Mouse (Mus musculus): Measurements from ENCODE around the gene Hmgb4.

Hmgb4 gene

GRCm38 (mm10) chr4:128260907-128261560, at the start of gene Hmgb4:
Gene Hmgb4 (minus strand): TSS chr4:128260957.
- no peak for DNase-seq (ENCODE audit: low read depth, low spot score)

GRCm38 (mm10) chr4:128306011-128306410, 45.3 kb upstream of the Hmgb4 start:
- no peak for DNase-seq (ENCODE audit: low read depth, low spot score)

GRCm38 (mm10) chr4:128304049-128304448, 43.3 kb upstream of the Hmgb4 start:
- no peak for DNase-seq (ENCODE audit: low read depth, low spot score)

- no peak for DNase-seq (ENCODE audit: low read depth, low spot score)
These were observed 27.3 kb upstream of the Hmgb4 start for GRCm38 (mm10) chr4:128288095-128288494.

GRCm38 (mm10) chr4:128285009-128285408, 24.3 kb upstream of the Hmgb4 start:
- no peak for DNase-seq (ENCODE audit: low read depth, low spot score)

- DNase-seq (ENCODE audit: low read depth, low spot score), result no peak
These were observed 14.8 kb upstream of the Hmgb4 start for GRCm38 (mm10) chr4:128275586-128275985.

- no peak for DNase-seq (ENCODE audit: low read depth, low spot score)
These were observed 14.4 kb upstream of the Hmgb4 start for GRCm38 (mm10) chr4:128275116-128275515.

- DNase-seq (ENCODE audit: low read depth, low spot score), result no peak
These were observed 12.4 kb upstream of the Hmgb4 start for GRCm38 (mm10) chr4:128273146-128273545.

GRCm38 (mm10) chr4:128272501-128272900, 11.7 kb upstream of the Hmgb4 start:
- no peak for DNase-seq (ENCODE audit: low read depth, low spot score)

GRCm38 (mm10) chr4:128270931-128271330, 10.2 kb upstream of the Hmgb4 start:
- no peak for DNase-seq (ENCODE audit: low read depth, low spot score)

- DNase-seq (ENCODE audit: low read depth, low spot score), result no peak
These were observed 9.4 kb upstream of the Hmgb4 start for GRCm38 (mm10) chr4:128270177-128270576.

- no peak for DNase-seq (ENCODE audit: low read depth, low spot score)
These were observed 8.6 kb upstream of the Hmgb4 start for GRCm38 (mm10) chr4:128269261-128269875.

GRCm38 (mm10) chr4:128265341-128265740, 4.6 kb upstream of the Hmgb4 start:
- no peak for DNase-seq (ENCODE audit: low read depth, low spot score)

GRCm38 (mm10) chr4:128264491-128264890, 3.7 kb upstream of the Hmgb4 start:
- no peak for DNase-seq (ENCODE audit: low read depth, low spot score)

GRCm38 (mm10) chr4:128259211-128259610, 1.5 kb downstream of the Hmgb4 start:
- no peak for DNase-seq (ENCODE audit: low read depth, low spot score)

GRCm38 (mm10) chr4:128248676-128249075, 12.1 kb downstream of the Hmgb4 start:
- no peak for DNase-seq (ENCODE audit: low read depth, low spot score)

GRCm38 (mm10) chr4:128245201-128245600, 15.6 kb downstream of the Hmgb4 start:
- DNase-seq (ENCODE audit: low read depth, low spot score), result no peak

GRCm38 (mm10) chr4:128241854-128242356, 18.9 kb downstream of the Hmgb4 start:
- DNase-seq (ENCODE audit: low read depth, low spot score), result no peak

- DNase-seq (ENCODE audit: low read depth, low spot score), result no peak
These were observed 19.5 kb downstream of the Hmgb4 start for GRCm38 (mm10) chr4:128241075-128241853.

GRCm38 (mm10) chr4:128239113-128239512, 21.6 kb downstream of the Hmgb4 start:
- no peak for DNase-seq (ENCODE audit: low read depth, low spot score)

- DNase-seq (ENCODE audit: low read depth, low spot score), result no peak
These were observed 27.3 kb downstream of the Hmgb4 start for GRCm38 (mm10) chr4:128233458-128233857.
